Mouse (Mus musculus) cerebellum, adult 2 months (tissue): ENCODE data around the gene Faap20.

Source experiments
- CTCF ChIP-seq: fragments of 200-500 bp; IDR thresholded peaks from 2 replicates; pipeline ENCODE4 v1.5.1; 2011; ENCODE audit warnings: low read depth, mild to moderate bottlenecking, control low read depth, low read length, moderate library complexity, borderline replicate concordance; ENCODE audit not compliant: insufficient read depth
- POLR2A ChIP-seq: fragments of 200-500 bp; IDR thresholded peaks from 2 replicates; pipeline ENCODE4 v1.6.1; 2011; ENCODE audit warnings: low read length, control low read depth, borderline replicate concordance; ENCODE audit not compliant: insufficient read depth

GRCm38 (mm10) chr4:155241789-155242188 is 7.8 kb upstream of the Faap20 start:
- TF ChIP-seq CTCF: no peak
- TF ChIP-seq POLR2A: no peak
